Mouse (Mus musculus): ENCODE results near the gene Fkbp4.

GRCm38 (mm10) chr6:128438317-128438870, at the start of gene Fkbp4:
- TF ChIP-seq TAL1 (IDR thresholded peaks at IDR 0.05; ENCODE audit: low read length) (no peak), GATA1 (IDR thresholded peaks at IDR 0.05; ENCODE audit: low read length) (no peak)
